10 mouse cellular contexts compared by ENCODE assay signal in genomic region chr7:59230768-59231167, GRCm38 (mm10). TPM values are rescaled to one million over a fixed set of nuclear protein-coding genes. Genes with fewer than 3 reads are reported as not detected.
DNase-seq lines count a peak whose midpoint lies in the region; ATAC-seq and TF ChIP-seq lines count a peak whose summit lies in the region.
"Had no signal": no experiment of that assay in that cellular context is flagged by ENCODE, and none has a peak within 500 bp of the region (broad histone marks: within the 10 kb centered on the region; RNA-seq: fewer than 3 reads in every experiment).

No protein-coding gene starts in this region.

- H3K27me3 ChIP-seq in forebrain, embryonic 12.5 days = no peaks in the 10 kb centered on the region
- H3K27me3 ChIP-seq in limb, embryonic 12.5 days = no peaks in the 10 kb centered on the region
- H3K27me3 ChIP-seq in neural tube, embryonic 12.5 days (replicated peaks) = no peaks in the 10 kb centered on the region
- H3K27me3 ChIP-seq in thymus, adult 2 months (ENCODE audit: control insufficient read depth, insufficient read depth, low read length) = no peaks in the 10 kb centered on the region

- H3K9me3 ChIP-seq in forebrain, embryonic 12.5 days = no peaks in the 10 kb centered on the region
- no peaks in the 10 kb centered on the region for H3K9me3 ChIP-seq in limb, embryonic 12.5 days
- no peaks in the 10 kb centered on the region for H3K9me3 ChIP-seq in neural tube, embryonic 12.5 days

- 74% methylated on average over 5 of the region's 5 CpGs for WGBS in forebrain, embryonic 12.5 days
- WGBS in limb, embryonic 12.5 days = 76% methylated on average over 5 of the region's 5 CpGs
- WGBS in neural tube, embryonic 12.5 days = 59% methylated on average over 5 of the region's 5 CpGs
- WGBS in thymus, adult 2 months = 81% methylated on average over 5 of the region's 5 CpGs

- no peak overlapping the region for H3K9ac ChIP-seq in forebrain, embryonic 12.5 days
- H3K9ac ChIP-seq in limb, embryonic 12.5 days (replicated peaks) = no peak overlapping the region
- no peak overlapping the region for H3K9ac ChIP-seq in neural tube, embryonic 12.5 days

- peak overlapping the region; percentile 93 for H3K4me3 ChIP-seq in left cerebral cortex, adult 2 months
- peak overlapping the region; percentile 99 for H3K4me3 ChIP-seq in forebrain, embryonic 12.5 days (replicated peaks)
- H3K4me3 ChIP-seq in limb, embryonic 12.5 days (replicated peaks) = peak overlapping the region; percentile 12
- no peak overlapping the region for H3K4me3 ChIP-seq in neural tube, embryonic 12.5 days
- no peak overlapping the region for H3K4me3 ChIP-seq in thymus, adult 2 months (ENCODE audit: control insufficient read depth, insufficient read depth, low read length)

- H3K27ac ChIP-seq in left cerebral cortex, adult 2 months = no peak overlapping the region; the same call in 1 of the 2 replicates
- H3K27ac ChIP-seq in forebrain, embryonic 12.5 days = no peak overlapping the region
- H3K27ac ChIP-seq in limb, embryonic 12.5 days = no peak overlapping the region
- H3K27ac ChIP-seq in neural tube, embryonic 12.5 days = no peak overlapping the region
- H3K27ac ChIP-seq in thymus, adult 2 months (ENCODE audit: control insufficient read depth, insufficient read depth, low read length) = no peak overlapping the region

- intact Hi-C loops in left cerebral cortex, adult 2 months (cut with DNase I) = no loop called here

- no peaks in the 10 kb centered on the region for H3K36me3 ChIP-seq in forebrain, embryonic 12.5 days (replicated peaks)
- no peaks in the 10 kb centered on the region for H3K36me3 ChIP-seq in limb, embryonic 12.5 days
- no peaks in the 10 kb centered on the region for H3K36me3 ChIP-seq in neural tube, embryonic 12.5 days
- H3K36me3 ChIP-seq in thymus, adult 2 months (ENCODE audit: control insufficient read depth, insufficient read depth, low read length) = no peaks in the 10 kb centered on the region

- peak overlapping the region; percentile 61 for H3K4me2 ChIP-seq in forebrain, embryonic 12.5 days
- peak overlapping the region; percentile 60 for H3K4me2 ChIP-seq in limb, embryonic 12.5 days
- H3K4me2 ChIP-seq in neural tube, embryonic 12.5 days (replicated peaks) = peak overlapping the region; percentile 66

- ATAC-seq in forebrain, embryonic 12.5 days (ENCODE audit: low FRiP score) = no peak
- no peak for ATAC-seq in limb, embryonic 12.5 days (ENCODE audit: insufficient number of reproducible peaks, insufficient read depth, low FRiP score, low TSS enrichment, low read depth)
- no peak for ATAC-seq in neural tube, embryonic 12.5 days (ENCODE audit: low FRiP score, low read depth)

- no peak for DNase-seq in left cerebral cortex, adult 2 months (ENCODE audit: extremely low spot score in 1 of 2, low spot score in 2 of 2)
- no peak for DNase-seq in left cerebral cortex, adult 11 months (ENCODE audit: low spot score)
- no peak for DNase-seq in thymus, adult 2 months
- no peak for DNase-seq in spleen, postnatal 36 days (ENCODE audit: low spot score in 2 of 2)
- DNase-seq in right cerebral cortex, adult 18-20 months = no peak
- DNase-seq: gastrocnemius, postnatal 25 days; right cerebral cortex, postnatal 14 days had no signal

- no peak for TF ChIP-seq CTCF in left cerebral cortex, adult 2 months (IDR thresholded peaks at IDR 0.05)
- no peak for TF ChIP-seq CTCF in thymus, adult 2 months (IDR thresholded peaks at IDR 0.05; ENCODE audit: borderline replicate concordance, control insufficient read depth, extremely low read depth, insufficient read depth, low read length, poor library complexity)

- H3K4me1 ChIP-seq in forebrain, embryonic 12.5 days = peaks cover 10% of the 10 kb centered on the region
- H3K4me1 ChIP-seq in limb, embryonic 12.5 days (replicated peaks) = peaks cover 8% of the 10 kb centered on the region
- peaks cover 8% of the 10 kb centered on the region; the same call in 1 of the 2 replicates for H3K4me1 ChIP-seq in neural tube, embryonic 12.5 days
- H3K4me1 ChIP-seq in thymus, adult 2 months (replicated peaks; ENCODE audit: control insufficient read depth, insufficient read depth, low read length) = no peaks in the 10 kb centered on the region; the same call in 1 of the 2 replicates

- TF ChIP-seq POLR2A in thymus, adult 2 months (IDR thresholded peaks at IDR 0.05; ENCODE audit: control insufficient read depth, extremely low read depth, insufficient read depth, low read length, poor library complexity) = no peak

RNA-seq across cellular contexts. Expression of gene Ube3a, which starts 2.2 kb away (rescaled TPM):
- 100 to 1,000 TPM; 133 to 134 TPM for total RNA-seq in left cerebral cortex, adult 2 months (2021)
- 191 and 197 TPM in 2 replicates for polyA plus RNA-seq in forebrain, embryonic 12.5 days (2016; fragmentation: Nextera tagmentation; extraction: Ambion mirVana)
- 126 and 153 TPM in 2 replicates for polyA plus RNA-seq in limb, embryonic 12.5 days (2016; fragmentation: Nextera tagmentation; extraction: Ambion mirVana)
- polyA plus RNA-seq in neural tube, embryonic 12.5 days (2016; fragmentation: Nextera tagmentation; extraction: Ambion mirVana) = 209 and 225 TPM in 2 replicates
- 100 and 134 TPM in 2 replicates for polyA plus RNA-seq in thymus, adult 2 months (2012; rRNA removed)

Comparison
In these comparisons a context has a peak if more than half of its experiments do, and no peak if none do; other contexts are left out.
1. H3K4me3 ChIP-seq: peak in left cerebral cortex, adult 2 months (single experiment), forebrain, embryonic 12.5 days (single experiment) and limb, embryonic 12.5 days (single experiment); none in neural tube, embryonic 12.5 days (single experiment) and thymus, adult 2 months (single experiment).
2. Peak in every context shown above with its lines, with median percentiles within 50 percentile points of each other: H3K4me2 ChIP-seq.